Mouse (Mus musculus): Measurements from ENCODE around the gene Sh2d2a.
A peak's percentile ranks its signal among the peaks of the same experiment; 100 is the strongest.
"Not testable (repeated sequence)": the region's sequence is repeated elsewhere in the genome, so short reads cannot be mapped to it uniquely, and the experiment has no call there.

Gene Sh2d2a

DNA sequence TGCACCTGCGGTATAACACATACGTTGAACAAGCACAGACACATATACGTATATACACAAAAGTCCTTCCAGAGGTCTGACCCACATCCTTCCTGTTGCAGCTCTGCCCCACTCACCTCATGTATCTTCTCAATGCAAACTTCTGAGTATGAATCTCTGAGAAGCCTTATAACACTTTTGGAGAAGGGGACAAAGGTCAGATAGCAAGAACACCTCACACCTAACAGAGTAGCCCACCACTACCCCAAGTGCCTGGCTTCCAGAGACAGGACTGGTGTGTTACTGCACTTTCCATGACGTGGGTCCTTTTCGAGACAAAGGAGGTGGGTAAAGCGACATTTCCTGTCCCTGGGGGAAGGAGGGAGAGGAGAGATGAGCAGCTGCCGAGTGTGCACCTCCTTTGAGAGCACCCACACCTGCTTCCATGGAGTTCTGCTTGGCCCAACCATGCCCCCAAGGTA lies at the start of gene Sh2d2a:
TSS of gene Sh2d2a (plus strand) at position 106 of the 461 bp plus-strand sequence.
- DNase-seq (ENCODE audit: low read depth, low spot score): no peak

DNA sequence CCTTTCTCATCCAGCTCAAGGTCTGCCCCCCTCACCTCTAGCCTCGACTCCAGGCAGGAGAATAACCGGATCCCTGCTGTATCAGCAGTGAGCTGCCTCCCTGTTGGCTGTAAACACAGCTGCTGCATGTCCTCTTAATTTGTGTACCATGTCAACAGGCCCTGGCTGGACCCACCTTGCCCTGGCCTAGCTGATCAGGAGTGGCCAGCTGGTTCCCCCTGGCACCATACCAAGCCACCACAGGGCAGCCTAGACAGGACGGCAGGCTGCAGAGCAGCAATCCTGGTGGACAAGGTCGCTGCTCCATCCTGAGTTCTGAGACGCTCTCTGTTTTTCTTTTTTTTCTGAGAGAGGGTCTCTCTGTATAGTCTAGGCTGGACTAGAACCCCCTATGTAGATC lies 44.9 kb upstream of the Sh2d2a start:
- no peak for DNase-seq (ENCODE audit: low read depth, low spot score)

DNA sequence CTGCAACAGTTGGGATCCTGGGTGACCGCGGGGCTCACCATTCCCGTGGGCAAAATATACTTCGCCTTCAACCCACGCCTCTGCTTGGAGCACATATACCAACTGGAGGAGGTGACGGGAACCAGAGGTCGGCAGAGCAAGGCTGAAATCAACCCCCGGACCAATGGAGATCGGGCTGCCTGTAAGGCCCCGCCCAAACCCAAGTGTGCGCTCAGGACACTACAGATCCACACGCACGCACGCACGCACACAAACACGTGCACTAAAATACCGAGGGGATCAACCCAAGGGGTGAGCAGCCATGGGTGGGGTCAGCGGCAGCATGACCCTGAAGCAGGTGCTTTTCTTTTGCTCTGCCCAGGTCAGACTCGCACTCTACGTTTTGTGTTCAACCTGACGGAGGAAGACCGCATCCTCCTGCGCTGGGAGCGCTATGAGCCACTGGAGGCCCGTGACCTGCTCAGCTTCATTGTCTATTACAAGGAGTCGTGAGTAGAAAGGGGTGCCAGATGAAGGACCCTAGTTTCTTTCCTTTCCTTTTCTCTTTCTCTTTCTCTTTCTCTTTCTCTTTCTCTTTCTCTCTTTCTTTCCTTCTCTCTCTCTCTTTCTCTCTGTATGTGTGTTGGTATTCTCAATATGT lies 42.4 kb upstream of the Sh2d2a start:
- DNase-seq (ENCODE audit: low read depth, low spot score): no peak

DNA sequence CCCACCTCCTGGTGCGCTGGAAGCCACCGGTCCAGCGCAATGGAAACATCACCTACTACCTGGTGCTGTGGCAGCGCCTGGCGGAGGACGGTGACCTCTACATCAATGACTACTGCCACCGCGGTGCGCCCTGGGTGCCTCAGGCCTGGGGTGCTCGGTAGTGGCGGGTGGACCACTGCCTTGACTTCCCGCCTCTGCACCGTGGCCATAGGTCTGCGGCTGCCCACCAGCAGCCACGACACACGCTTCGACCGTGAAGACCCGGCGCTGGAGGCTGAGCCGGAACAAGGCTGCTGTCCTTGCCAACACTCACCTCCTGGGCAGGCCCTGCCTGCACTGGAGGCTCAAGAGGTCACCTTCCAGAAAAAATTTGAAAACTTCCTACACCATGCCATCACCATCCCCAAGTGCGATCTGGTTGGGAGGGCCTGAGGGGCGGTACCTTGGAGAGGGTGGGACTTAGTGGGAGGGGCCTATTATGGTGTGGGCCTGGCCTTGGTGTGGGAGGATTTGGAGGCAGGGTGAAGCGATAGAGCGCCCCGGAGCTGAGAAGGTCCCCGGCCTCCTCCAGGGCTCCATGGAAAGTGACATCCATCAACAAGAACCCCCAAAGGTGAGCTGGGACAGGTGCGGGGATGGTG lies 37.1 kb upstream of the Sh2d2a start:
- DNase-seq (ENCODE audit: low read depth, low spot score): no peak

DNA sequence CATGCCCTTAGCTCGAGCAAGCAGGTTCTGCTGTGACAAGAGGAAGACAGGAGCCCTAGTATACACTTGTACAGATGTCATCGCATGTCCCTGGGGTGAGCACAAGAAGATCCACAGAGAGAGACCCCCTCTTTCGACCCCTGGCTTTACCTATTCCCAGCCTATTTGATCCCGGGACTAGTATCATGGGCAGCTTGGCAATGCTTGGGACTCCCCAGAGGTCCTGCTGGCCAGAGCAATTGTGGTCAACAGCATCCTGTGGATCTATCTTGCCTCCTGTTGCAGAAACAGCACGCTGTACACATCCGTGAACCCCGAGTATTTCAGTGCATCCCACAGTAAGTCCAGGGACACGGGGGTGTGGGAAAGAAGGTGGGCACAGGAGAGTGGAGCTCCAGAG lies 35.3 kb upstream of the Sh2d2a start:
- no peak for DNase-seq (ENCODE audit: low read depth, low spot score)

DNA sequence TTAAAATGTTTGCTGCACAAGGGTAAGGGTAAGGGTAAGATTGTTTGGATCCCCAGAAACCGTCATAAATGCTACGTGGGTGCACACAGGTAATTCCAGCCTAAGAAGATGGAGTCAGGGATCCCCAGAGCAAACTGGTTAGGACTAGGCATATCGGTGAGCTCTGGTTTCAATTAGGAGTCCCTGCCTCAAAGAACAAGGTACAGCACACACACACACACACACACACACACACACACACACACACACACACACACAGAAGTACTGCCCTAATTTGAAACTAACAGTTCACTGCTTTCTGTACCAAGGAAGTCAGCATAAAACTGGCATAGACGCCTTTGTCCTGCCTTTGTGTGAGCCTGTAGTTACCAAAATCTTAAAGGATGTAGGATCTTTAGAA lies 34.1 kb upstream of the Sh2d2a start:
- no peak for DNase-seq (ENCODE audit: low read depth, low spot score)

DNA sequence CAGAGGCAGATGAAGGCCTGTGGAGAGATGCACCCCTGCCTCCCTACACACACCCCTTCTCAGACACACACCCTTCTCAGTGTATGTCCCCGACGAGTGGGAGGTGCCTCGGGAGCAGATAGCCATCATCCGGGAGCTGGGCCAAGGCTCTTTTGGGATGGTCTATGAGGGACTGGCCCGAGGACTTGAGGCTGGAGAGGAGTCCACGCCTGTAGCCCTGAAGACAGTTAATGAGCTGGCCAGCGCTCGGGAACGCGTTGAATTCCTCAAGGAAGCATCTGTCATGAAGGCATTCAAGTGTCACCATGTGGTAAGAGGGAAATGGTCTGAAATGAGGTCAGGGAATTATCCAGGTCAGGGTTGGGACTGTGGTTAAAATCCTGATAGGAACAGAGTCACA lies 33.7 kb upstream of the Sh2d2a start:
- DNase-seq (ENCODE audit: low read depth, low spot score): no peak

DNA sequence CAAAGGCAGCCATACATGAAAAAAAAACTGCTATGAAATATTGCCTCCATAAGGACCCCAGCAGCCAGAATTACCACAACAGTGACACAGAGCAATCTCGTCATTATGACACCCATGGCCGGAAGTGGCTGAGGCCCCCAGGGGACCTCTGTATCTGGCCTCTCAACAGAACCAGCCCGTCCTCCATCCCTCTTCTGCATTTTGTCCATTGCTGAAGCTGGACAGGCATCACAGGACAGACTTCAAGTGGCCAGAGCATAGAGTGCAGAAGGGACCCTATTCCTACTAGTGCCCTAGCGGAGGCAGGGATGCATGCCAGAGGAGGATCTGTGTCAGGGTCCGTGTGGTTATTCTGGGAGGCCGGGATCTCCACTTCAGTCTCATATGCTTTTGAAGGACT lies 30.4 kb upstream of the Sh2d2a start:
- DNase-seq (ENCODE audit: low read depth, low spot score): no peak

DNA sequence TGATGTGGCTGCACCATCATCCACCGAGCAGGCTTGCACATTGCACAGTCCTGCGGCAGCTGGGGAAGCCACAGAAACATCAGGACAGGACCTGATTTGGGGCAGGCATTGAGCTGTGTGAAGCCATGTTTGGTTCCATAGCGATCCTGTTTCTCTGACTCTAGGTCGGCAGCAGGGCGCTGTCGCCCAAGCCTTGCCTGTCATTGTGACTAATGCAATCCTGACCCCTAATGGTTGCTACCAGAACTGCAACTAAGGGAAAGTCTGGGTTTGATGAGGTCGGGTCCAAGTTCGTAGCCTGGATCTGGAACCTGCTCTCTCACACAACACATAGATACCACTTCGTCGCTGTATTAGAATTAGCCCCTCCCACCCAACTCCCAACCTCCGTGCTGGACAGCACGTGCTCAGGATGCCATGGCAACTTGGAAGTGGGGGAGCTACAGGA lies 29.9 kb upstream of the Sh2d2a start:
- DNase-seq (ENCODE audit: low read depth, low spot score): peak; percentile 74

DNA sequence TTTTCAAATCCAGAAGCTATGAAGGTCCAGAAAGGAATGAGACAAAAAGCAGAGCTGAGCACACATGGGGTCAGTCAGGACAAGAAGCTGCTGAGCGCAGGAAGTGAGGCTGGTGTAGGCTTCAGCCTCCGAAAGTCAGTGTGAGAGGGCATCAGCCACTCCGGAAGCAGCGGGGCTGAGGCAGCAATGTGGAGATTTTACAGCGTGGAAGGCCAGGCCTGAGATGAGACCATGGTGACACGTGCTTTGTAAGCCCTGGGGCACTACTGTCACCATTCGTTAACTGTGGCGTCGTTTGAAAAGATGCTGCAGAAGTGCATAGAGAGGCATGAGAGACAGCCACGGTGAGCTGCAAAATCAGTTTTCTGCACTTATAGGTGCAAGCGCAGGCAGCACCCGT lies 28.3 kb upstream of the Sh2d2a start:
- DNase-seq (ENCODE audit: low read depth, low spot score): no peak

DNA sequence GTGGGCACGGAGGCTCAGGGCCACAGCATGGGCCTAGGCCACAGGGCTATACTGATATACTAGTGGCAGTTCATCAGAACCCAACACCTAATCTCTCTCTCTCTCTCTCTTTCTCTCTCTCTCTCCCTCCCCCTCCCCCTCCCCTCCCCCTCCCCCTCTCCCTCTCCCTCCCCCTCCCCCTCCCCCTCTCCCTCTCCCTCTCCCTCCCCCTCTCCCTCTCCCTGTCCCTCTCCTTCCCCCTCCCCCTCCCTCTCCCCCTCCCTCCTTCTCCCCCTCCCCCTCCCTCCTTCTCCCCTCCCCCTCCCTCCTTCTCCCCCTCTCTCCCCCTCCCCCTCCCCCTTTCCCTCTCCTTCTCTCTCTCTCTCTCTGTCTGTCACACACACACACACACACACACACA lies 22.3 kb upstream of the Sh2d2a start, which contains the start of gene Pear1:
TSS of gene Pear1 (minus strand) at position 101 of the 400 bp plus-strand sequence.
- not testable (repeated sequence) for DNase-seq (ENCODE audit: low read depth, low spot score)

DNA sequence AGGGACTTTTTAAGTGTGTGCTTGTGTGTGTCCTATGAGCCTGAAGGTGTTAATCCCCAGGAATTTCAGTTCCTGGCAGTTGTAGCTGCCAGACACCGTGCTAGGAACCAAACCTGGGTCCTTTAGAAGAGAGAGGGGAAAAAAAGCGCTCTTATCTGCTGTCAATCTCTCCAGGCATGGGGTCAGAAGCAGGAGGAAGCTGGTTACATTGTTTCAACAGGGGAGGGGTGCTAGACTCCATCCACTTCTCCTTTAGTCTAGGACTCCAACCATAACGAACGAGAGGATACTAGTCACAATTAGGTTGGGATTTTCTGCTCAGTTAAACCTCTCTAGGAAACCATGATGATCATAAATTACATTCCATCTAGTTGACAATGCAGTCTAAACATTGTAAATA lies 18.1 kb upstream of the Sh2d2a start:
- DNase-seq (ENCODE audit: low read depth, low spot score): no peak

DNA sequence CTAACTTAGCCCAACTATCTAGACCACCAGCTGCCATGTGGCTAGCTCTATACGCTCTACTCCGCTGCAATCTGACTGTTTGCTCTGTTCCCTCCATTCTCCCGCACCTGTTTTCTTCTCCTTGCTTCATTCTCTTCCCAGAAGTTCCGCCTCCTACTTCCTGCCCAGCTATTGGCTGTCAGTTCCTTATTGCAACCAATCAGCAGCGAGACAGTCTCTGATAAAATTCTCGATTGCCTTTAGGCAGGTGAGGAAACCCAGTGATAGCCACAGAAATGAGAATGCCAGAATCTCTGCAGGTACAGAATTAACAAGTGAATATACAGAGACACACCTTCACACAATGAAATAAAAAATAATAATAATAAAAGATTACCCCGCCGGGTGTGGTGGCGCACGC lies 17.5 kb upstream of the Sh2d2a start:
- DNase-seq (ENCODE audit: low read depth, low spot score): no peak

DNA sequence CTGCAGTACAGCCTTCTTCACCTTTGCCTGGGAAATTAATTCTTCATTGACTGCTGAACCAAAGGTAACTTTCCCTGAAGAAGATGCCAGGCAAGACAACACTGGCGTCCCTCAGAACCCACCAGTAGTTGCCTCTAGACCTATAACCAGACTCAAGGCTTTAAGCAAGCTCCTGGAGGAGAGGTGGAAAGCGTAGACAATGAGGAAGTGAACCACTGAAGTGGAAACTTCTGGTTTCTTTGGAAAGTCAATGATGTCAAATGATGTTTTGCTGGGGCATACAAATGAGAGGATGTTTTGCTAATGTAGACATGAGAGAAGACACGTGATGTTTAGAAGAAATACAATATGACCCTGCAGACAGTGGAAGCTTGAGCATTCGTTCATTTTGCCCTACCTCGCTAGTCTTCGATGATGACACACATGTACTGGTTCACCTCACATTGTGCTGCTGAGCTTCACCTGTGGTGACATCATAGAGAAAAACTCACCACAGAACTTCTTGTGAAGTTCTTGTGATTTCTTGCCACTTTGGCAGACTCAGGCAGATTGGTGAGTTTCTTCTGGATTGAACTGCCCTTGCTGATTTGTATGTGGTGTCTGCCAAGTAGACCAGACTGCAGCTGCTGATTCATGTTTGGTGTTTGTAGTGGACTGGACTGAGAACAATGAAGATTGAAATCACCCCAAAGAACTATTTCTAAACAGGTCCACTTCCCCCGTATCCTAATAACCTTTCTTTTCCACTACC lies 14.3 kb upstream of the Sh2d2a start:
- DNase-seq (ENCODE audit: low read depth, low spot score): no peak

DNA sequence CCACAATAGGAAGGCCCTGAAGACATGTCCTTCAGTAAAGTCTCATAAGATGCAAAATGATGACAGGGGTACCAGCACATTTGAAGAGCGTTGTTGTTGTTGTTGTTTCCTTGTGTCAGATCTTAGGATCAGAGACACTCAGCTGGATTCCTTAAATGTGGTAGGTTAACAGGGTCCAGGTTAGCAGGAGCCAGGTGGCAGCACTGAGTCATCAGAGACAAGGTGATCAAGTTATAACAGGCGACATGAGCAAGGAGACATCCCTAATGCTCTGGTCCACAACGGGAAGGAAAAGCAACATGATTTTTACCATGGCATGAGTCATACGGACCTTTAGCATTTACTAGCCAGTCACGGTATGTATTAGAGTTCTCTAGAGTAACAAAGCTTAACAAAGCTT lies 13.1 kb upstream of the Sh2d2a start:
- no peak for DNase-seq (ENCODE audit: low read depth, low spot score)

DNA sequence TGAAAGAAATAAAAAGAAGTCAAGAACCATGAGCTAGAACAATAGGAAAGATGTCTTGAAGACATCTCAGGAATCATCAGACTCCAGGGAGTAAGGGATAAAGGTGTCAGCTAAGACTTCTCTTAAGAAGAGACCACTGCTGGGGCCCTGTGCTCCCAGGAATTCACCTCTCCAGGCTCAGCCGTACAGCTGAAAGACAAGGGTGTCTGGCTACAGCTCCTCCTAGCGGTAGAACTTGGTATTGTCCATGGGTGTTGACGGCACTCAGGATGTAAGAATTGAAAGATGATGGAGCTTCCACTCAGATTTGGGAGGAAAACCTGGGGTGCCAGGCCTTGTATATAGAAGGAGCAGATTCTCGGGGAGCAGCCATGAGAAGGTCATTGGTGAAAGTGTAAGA lies 7.9 kb upstream of the Sh2d2a start:
- peak; percentile 62 for DNase-seq (ENCODE audit: low read depth, low spot score)

DNA sequence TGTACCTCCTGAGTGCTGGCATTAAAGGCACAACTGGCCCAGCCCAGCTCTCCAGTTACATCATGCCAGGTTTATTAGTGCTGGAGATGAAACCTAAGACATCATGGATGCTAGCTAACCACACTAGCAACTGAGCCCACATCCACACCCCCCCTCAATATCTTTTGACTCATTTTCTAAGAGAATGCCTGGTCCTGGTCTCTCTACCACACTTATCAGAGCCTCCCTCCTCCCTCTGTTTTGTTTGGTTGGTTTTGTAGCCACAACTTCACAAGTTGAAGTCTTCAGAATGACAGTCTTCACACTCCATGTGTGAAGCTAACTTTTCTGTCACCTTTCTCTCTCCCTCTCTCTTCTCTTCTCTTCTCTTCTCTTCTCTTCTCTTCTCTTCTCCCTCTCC lies 5.7 kb upstream of the Sh2d2a start:
- DNase-seq (ENCODE audit: low read depth, low spot score): no peak

DNA sequence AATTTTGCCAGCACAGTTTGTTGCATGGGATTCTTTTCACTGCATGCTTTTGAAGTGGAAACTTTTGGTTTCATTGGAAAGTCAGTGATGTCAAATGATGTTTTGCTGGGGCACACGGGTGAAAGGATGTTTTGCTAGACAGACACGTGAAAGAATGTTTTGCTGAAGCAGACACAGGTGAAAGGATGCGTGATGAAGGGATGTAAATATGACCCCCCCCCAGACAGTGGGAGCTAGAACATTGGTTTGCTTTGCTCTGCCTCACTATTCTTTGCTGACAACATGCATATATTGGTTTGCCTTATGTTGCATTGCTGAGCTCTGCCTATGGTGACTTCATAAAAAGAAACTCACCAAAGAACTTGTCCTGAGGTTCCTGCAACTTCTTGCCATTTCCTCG lies 1.6 kb upstream of the Sh2d2a start:
- no peak for DNase-seq (ENCODE audit: low read depth, low spot score)

DNA sequence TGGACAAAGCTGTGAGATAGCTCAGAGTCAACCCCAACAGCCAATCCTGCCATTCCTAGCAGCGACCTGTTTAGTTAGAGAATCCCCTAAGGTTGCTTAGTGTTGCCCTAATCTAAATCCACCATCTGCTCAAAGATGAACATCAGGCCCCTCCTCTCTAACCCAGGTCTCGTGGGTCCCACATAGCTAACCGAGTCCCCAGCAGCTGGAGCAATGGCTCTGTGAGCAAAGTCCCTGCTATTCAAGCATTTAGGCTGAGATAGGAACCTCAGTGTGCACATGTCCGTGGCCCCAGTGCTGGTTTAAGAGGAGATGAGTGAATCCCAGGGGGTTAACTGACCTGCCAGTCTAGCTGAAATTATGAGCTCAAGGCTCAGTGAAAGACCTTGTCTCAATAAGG lies 369 bp upstream of the Sh2d2a start:
- DNase-seq (ENCODE audit: low read depth, low spot score): no peak

DNA sequence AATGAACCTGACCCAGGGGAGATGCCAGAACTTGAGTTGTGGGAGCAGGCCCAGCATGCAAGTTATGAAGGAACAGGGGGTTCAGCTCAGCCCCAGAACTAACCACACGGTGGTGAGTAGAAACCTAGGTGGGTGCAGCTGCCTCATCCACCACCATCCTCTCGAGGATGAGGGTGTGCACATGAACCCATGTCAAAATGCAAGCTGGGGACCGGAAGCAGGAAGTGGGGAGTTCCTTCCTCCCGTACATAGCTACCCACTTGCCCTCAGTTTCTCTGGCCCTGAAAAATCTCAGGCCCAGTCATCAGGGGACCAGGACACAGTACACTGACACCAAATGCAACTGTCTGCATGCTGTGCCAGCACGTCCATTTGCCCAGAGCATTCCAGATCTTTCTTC lies 1.1 kb downstream of the Sh2d2a start:
- no peak for DNase-seq (ENCODE audit: low read depth, low spot score)

DNA sequence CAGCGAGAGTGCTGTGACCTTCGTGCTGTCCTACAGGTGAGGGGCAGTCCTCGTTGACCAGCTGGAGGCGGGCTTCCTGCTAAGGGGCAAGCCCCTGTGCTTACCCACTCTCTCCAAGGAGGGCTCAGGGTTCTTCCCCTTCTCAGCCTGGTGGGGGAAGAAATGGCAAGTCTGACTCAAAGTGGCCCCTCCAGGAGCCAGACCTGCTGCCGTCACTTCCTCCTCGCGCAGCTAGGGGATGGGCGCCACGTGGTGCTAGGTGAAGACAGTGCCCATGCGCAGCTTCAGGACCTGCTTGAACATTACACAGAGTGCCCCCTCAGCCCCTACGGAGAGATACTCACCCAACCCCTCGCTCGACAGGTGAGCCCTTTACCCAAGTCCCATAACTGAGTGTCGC lies 2.6 kb downstream of the Sh2d2a start:
- DNase-seq (ENCODE audit: low read depth, low spot score): no peak

DNA sequence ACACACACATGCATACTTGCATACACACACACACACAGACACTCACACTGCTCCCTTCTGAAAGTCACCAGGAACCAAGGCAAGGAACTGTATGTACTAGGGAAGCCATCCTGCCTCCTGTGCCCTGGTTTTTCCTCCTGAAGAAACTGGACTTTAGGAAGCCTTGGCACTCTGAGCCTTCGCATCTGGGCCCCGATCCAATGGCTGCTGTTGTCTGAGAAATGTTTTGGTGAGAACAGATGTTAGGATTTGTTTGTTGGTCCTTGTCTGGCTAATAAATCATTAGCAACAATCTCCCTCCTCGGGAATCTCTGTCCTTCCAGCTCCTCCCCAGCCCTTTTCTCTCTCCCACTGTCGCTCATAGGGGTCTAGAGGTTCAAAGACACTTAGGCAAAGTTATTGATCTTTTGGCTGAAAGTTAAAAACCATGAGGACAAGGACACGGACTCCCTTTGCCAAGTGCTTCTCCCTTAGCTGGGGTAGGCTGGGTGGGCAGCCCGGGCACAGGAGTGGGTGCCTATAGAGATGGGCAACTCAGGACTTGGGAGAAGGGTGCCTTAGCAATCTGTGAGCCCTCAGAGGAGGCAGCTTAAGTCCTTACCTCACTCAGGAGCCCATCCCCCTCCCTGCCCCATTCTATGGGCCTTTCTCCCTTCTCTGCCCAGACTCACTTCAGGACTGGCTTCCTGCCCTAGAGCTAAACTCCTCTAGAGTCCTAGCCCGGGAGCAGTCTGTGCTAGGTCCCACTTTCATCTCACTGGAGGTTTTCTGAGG lies 8.4 kb downstream of the Sh2d2a start:
- no peak for DNase-seq (ENCODE audit: low read depth, low spot score)

Measured in embryo, embryonic 11.5 days (tissue).